Mouse (Mus musculus) left cerebral cortex, adult 2 months (tissue): Measurements from ENCODE around the gene Elmo1. TPM values are rescaled to one million over a fixed set of nuclear protein-coding genes. Genes with fewer than 3 reads are reported as not detected.
A peak's percentile ranks its signal among the peaks of the same experiment; 100 is the strongest.

Experiments
- DNase-seq, 2 experiments: peaks; one replicate each; pipeline ENCODE4 v3.0.0; 2021 to 2022; ENCODE audit warnings: low spot score in 2 of 2, mixed read lengths in 1 of 2; ENCODE audit errors: extremely low spot score in 1 of 2
- H3K27ac ChIP-seq: fragments of 200-600 bp; 2 replicates; pipeline ENCODE4 v1.8.1; 2022
- H3K4me3 ChIP-seq: fragments of 200-600 bp; 2 replicates; pipeline ENCODE4 v1.8.1; 2022
- CTCF ChIP-seq: fragments of 200-600 bp; IDR thresholded peaks from 2 replicates; pipeline ENCODE4 v1.8.1; 2022; ENCODE audit warnings: antibody characterized with exemption, mild to moderate bottlenecking, moderate library complexity
- intact Hi-C: fragments of 180-260 bp; cut with DNase I; formaldehyde crosslinking; loops from one replicate; pipeline ENCODE4 v1.15.1; 2025
- total RNA-seq, 2 experiments: library from RNA; stranded (reverse); gene quantifications; 2 replicates each; pipeline ENCODE4 v1.2.3; 2021

Elmo1 gene
- total RNA-seq, 2 experiments from 2014 or later, result 62.8 to 79.1 TPM

- no peak overlapping the region for H3K4me3 ChIP-seq
- intact Hi-C loops, result no loop called here
- TF ChIP-seq CTCF, result no peak
- no peak overlapping the region for H3K27ac ChIP-seq
- no peak for DNase-seq
These were observed 272.1 kb downstream of the Elmo1 start for GRCm38 (mm10) chr13:20362541-20362940.

GRCm38 (mm10) chr13:20365828-20366593 is 275.6 kb downstream of the Elmo1 start:
- H3K4me3 ChIP-seq, result no peak overlapping the region
- TF ChIP-seq CTCF, result no peak
- H3K27ac ChIP-seq, result no peak overlapping the region
- intact Hi-C loops, result no loop called here
- no peak for DNase-seq

- Histone ChIP-seq H3K27ac (no peak overlapping the region), H3K4me3 (no peak overlapping the region)
- DNase-seq, result no peak
- no peak for TF ChIP-seq CTCF
- intact Hi-C loops, result no loop called here
These were observed 279.8 kb downstream of the Elmo1 start for GRCm38 (mm10) chr13:20370036-20370802.

- DNase-seq, result no peak
- Histone ChIP-seq H3K27ac (no peak overlapping the region), H3K4me3 (no peak overlapping the region)
- intact Hi-C loops, result no loop called here
- TF ChIP-seq CTCF, result no peak
These were observed 281.1 kb downstream of the Elmo1 start for GRCm38 (mm10) chr13:20371501-20371900.

- no peak for DNase-seq
- Histone ChIP-seq H3K4me3 (no peak overlapping the region), H3K27ac (no peak overlapping the region)
- intact Hi-C loops, result no loop called here
- no peak for TF ChIP-seq CTCF
These were observed 281.9 kb downstream of the Elmo1 start for GRCm38 (mm10) chr13:20372335-20372734.

GRCm38 (mm10) chr13:20378869-20379268 is 288.5 kb downstream of the Elmo1 start:
- intact Hi-C loops, result no loop called here
- TF ChIP-seq CTCF, result no peak
- no peak for DNase-seq

GRCm38 (mm10) chr13:20383875-20384274 is 293.5 kb downstream of the Elmo1 start:
- peak overlapping the region; percentile 40; the same call in 1 of the 2 replicates for H3K27ac ChIP-seq
- no peak for DNase-seq
- no peak overlapping the region for H3K4me3 ChIP-seq
- intact Hi-C loops, result no loop called here
- TF ChIP-seq CTCF, result no peak

More at GRCm38 (mm10) chr13:20378869-20379268, 288.5 kb downstream of the Elmo1 start:
- Histone ChIP-seq H3K27ac (no peak overlapping the region), H3K4me3 (no peak overlapping the region)

GRCm38 (mm10) chr13:20384846-20385245 is 294.4 kb downstream of the Elmo1 start:
- TF ChIP-seq CTCF, result no peak
- no peak for DNase-seq
- Histone ChIP-seq H3K4me3 (no peak overlapping the region), H3K27ac (no peak overlapping the region)
- intact Hi-C loops, result no loop called here

GRCm38 (mm10) chr13:20385423-20385822 is 295.0 kb downstream of the Elmo1 start:
- TF ChIP-seq CTCF, result no peak
- intact Hi-C loops, result no loop called here
- no peak for DNase-seq
- Histone ChIP-seq H3K4me3 (no peak overlapping the region), H3K27ac (no peak overlapping the region)

- Histone ChIP-seq H3K4me3 (no peak overlapping the region), H3K27ac (no peak overlapping the region)
- no peak for TF ChIP-seq CTCF
- no peak for DNase-seq
- intact Hi-C loops, result no loop called here
These were observed 296.2 kb downstream of the Elmo1 start for GRCm38 (mm10) chr13:20386462-20387141.

- intact Hi-C loops, result no loop called here
- TF ChIP-seq CTCF, result no peak
- Histone ChIP-seq H3K4me3 (no peak overlapping the region), H3K27ac (no peak overlapping the region)
- DNase-seq, result no peak
These were observed 302.6 kb downstream of the Elmo1 start for GRCm38 (mm10) chr13:20392824-20393598.
